Mouse (Mus musculus) ZHBTc4 (cell line): ENCODE results near the gene Smap2.
"Not testable (repeated sequence)": the region's sequence is repeated elsewhere in the genome, so short reads cannot be mapped to it uniquely, and the experiment has no call there.

Experiments
- DNase-seq: peaks from one replicate; pipeline ENCODE4 v3.0.0-alpha.2; 2011; ENCODE audit warnings: low read depth, low spot score

The Smap2 gene

GRCm38 (mm10) chr4:121016928-121017657 is at the start of gene Smap2:
Gene Smap2, minus strand, starts transcription at chr4:121017247.
- peak; percentile 99 for DNase-seq

- no peak for DNase-seq
Measured at GRCm38 (mm10) chr4:121065336-121065735, 48.3 kb upstream of the Smap2 start.

- not testable (repeated sequence) for DNase-seq
Measured at GRCm38 (mm10) chr4:121059218-121059617, 42.2 kb upstream of the Smap2 start.

- no peak for DNase-seq
Measured at GRCm38 (mm10) chr4:121057032-121057431, 40.0 kb upstream of the Smap2 start.

GRCm38 (mm10) chr4:121056342-121056741 is 39.3 kb upstream of the Smap2 start:
- peak; percentile 31 for DNase-seq

GRCm38 (mm10) chr4:121052454-121053323 is 35.6 kb upstream of the Smap2 start:
- no peak for DNase-seq

GRCm38 (mm10) chr4:121051863-121052262 is 34.8 kb upstream of the Smap2 start:
- peak; percentile 25 for DNase-seq

GRCm38 (mm10) chr4:121042946-121043345 is 25.9 kb upstream of the Smap2 start:
- peak; percentile 48 for DNase-seq

- peak; percentile 35 for DNase-seq
Measured at GRCm38 (mm10) chr4:121042472-121042871, 25.4 kb upstream of the Smap2 start.

GRCm38 (mm10) chr4:121040897-121041671 is 24.0 kb upstream of the Smap2 start:
- peak; percentile 82 for DNase-seq

- no peak for DNase-seq
Measured at GRCm38 (mm10) chr4:121040323-121040722, 23.3 kb upstream of the Smap2 start.

- DNase-seq, result peak; percentile 39
Measured at GRCm38 (mm10) chr4:121039331-121040115, 22.5 kb upstream of the Smap2 start, which contains the start of gene Col9a2. Gene Col9a2, plus strand, starts transcription at chr4:121039385.

- peak; percentile 69 for DNase-seq
Measured at GRCm38 (mm10) chr4:121033006-121033405, 16.0 kb upstream of the Smap2 start.

- DNase-seq, result no peak
Measured at GRCm38 (mm10) chr4:121031440-121031839, 14.4 kb upstream of the Smap2 start.

- DNase-seq, result no peak
Measured at GRCm38 (mm10) chr4:121029632-121030031, 12.6 kb upstream of the Smap2 start.

GRCm38 (mm10) chr4:121028659-121029392 is 11.8 kb upstream of the Smap2 start:
- peak; percentile 86 for DNase-seq

- DNase-seq, result no peak
Measured at GRCm38 (mm10) chr4:121028146-121028545, 11.1 kb upstream of the Smap2 start.

- DNase-seq, result no peak
Measured at GRCm38 (mm10) chr4:121025681-121026080, 8.6 kb upstream of the Smap2 start.

- no peak for DNase-seq
Measured at GRCm38 (mm10) chr4:121023941-121024340, 6.9 kb upstream of the Smap2 start.

GRCm38 (mm10) chr4:121023464-121023863 is 6.4 kb upstream of the Smap2 start:
- no peak for DNase-seq
